Mouse (Mus musculus) intestine, postnatal 0 days (tissue): ENCODE results near the gene Tsga10ip. TPM values are rescaled to one million over a fixed set of nuclear protein-coding genes. Genes with fewer than 3 reads are reported as not detected.
"Not testable (repeated sequence)": the region's sequence is repeated elsewhere in the genome, so short reads cannot be mapped to it uniquely, and the experiment has no call there.

Source experiments
- ATAC-seq: fragments of 200-750 bp; cut with Nextera tagmentation; 2 replicates; pipeline ENCODE4 v1.8.0; 2017; ENCODE audit warnings: mild to moderate bottlenecking, moderate TSS enrichment, moderate library complexity
- H3K27ac ChIP-seq: fragments of 300-500 bp; sonication (generic); 2 replicates; pipeline ENCODE4 v1.5.1; 2014; ENCODE audit warnings: mild to moderate bottlenecking, low read depth, low read length, moderate library complexity
- H3K27me3 ChIP-seq: fragments of 300-500 bp; sonication (generic); replicated peaks from 2 replicates; pipeline ENCODE4 v1.6.1; 2014; ENCODE audit warnings: low read length, mixed read lengths; ENCODE audit not compliant: control insufficient read depth, insufficient read depth
- H3K36me3 ChIP-seq: fragments of 300-500 bp; sonication (generic); 2 replicates; pipeline ENCODE4 v1.6.1; 2014; ENCODE audit warnings: mild to moderate bottlenecking, moderate library complexity; ENCODE audit not compliant: control insufficient read depth, insufficient read depth
- H3K4me1 ChIP-seq: fragments of 300-500 bp; sonication (generic); replicated peaks from 2 replicates; pipeline ENCODE4 v1.6.1; 2014; ENCODE audit warnings: antibody characterized with exemption, low read length, mixed read lengths; ENCODE audit not compliant: control insufficient read depth, insufficient read depth
- H3K4me2 ChIP-seq: fragments of 300-500 bp; sonication (generic); replicated peaks from 2 replicates; pipeline ENCODE4 v1.6.1; 2014; ENCODE audit warnings: low read depth, mild to moderate bottlenecking, moderate library complexity
- H3K4me3 ChIP-seq: fragments of 300-500 bp; sonication (generic); 2 replicates; pipeline ENCODE4 v1.5.1; 2014; ENCODE audit warnings: low read depth, low read length
- H3K9ac ChIP-seq: fragments of 300-500 bp; sonication (generic); 2 replicates; pipeline ENCODE4 v1.6.1; 2014; ENCODE audit warnings: mild to moderate bottlenecking, low read depth, low read length
- H3K9me3 ChIP-seq: fragments of 300-500 bp; sonication (generic); 2 replicates; pipeline ENCODE4 v1.6.1; 2016; ENCODE audit warnings: mixed run types; ENCODE audit not compliant: control insufficient read depth
- CTCF ChIP-seq: sonication (generic); IDR thresholded peaks from 2 replicates; pipeline ENCODE4 v1.5.1; 2016; ENCODE audit warnings: low read depth, mild to moderate bottlenecking, control low read depth, antibody characterized with exemption, moderate library complexity
- WGBS: fragments of 180-500 bp; shearing (Covaris S2); extraction: QIAGEN DNeasy Blood & Tissue Kit; methylation state at CpG from one replicate; pipeline ENCODE4 v1.1.7; 2014; 5-methylcytosine and 5-hydroxymethylcytosine counted together
- polyA plus RNA-seq: library from polyadenylated mRNA; unstranded; fragments of >200 nt; fragmentation: Nextera tagmentation; extraction: Ambion mirVana; gene quantifications from 2 replicates; pipeline ENCODE4 v1.2.1, GENCODE M21; 2015

Tsga10ip gene
- polyA plus RNA-seq, 1 experiment from 2014 or later: 0.27 TPM

DNA sequence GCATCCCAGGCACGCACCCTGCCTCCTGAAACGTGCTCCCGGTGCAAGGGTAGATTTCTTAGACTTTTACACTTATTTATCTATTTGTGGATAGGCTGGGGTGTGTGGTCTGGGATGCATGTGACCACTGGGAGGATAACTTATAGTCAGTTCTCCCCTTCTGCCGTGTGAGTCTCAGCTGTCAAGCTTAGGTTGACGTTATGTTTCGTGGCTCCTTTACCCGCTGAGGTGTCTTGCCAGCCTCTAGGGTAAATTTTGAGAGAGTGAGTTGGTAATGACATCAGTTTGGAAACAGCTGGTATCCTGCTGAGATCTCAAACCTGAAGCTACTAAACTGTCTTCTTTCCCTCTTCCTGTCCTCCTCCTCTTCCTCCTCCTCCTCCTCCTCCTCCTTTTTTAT lies 3.6 kb upstream of the Tsga10ip start:
- ATAC-seq: no peak
- Histone ChIP-seq H3K9me3 (no peaks in the 10 kb centered on the region), H3K9ac (no peak overlapping the region), H3K4me2 (peak overlapping the region; percentile 55), H3K27me3 (no peaks in the 10 kb centered on the region), H3K36me3 (no peaks in the 10 kb centered on the region), H3K4me1 (no peaks in the 10 kb centered on the region), H3K27ac (peak overlapping the region; percentile 60; the same call in 1 of the 2 replicates), H3K4me3 (peak overlapping the region; percentile 27)
- no peak for TF ChIP-seq CTCF
- WGBS: 18% methylated on average over 7 of the region's 7 CpGs

GRCm38 (mm10) chr19:5401073-5401472 lies 1.3 kb downstream of the Tsga10ip start:
- H3K9ac ChIP-seq, H3K27me3 ChIP-seq, H3K4me3 ChIP-seq, H3K36me3 ChIP-seq, ATAC-seq, H3K4me1 ChIP-seq, H3K9me3 ChIP-seq, H3K27ac ChIP-seq, H3K4me2 ChIP-seq: not testable (repeated sequence)
- 73% methylated on average over 4 of the region's 4 CpGs for WGBS

DNA sequence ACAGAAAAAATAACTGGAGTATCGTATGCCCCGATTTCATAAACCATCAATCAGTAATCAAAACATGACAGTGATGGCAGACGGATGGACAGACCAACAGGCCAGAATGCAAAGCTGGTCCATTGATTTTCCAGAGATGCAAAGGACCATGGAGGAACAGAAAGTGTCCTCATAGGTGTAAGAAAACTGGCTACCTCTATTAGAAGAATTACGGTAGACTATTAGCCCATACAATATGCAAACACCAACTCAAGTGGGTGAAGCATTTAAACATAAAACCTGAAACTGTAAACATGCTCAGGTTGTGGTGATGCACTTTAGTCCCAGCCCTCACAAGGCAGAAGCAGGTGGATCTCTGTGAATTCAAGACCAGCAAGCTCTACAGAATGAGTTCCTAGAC lies 7.0 kb downstream of the Tsga10ip start:
- H3K9ac ChIP-seq: no peak overlapping the region
- no peak overlapping the region for H3K4me3 ChIP-seq
- no peaks in the 10 kb centered on the region for H3K27me3 ChIP-seq
- no peaks in the 10 kb centered on the region for H3K4me1 ChIP-seq
- no peaks in the 10 kb centered on the region for H3K9me3 ChIP-seq
- no peak overlapping the region for H3K4me2 ChIP-seq
- 70% methylated on average over 4 of the region's 4 CpGs for WGBS
- H3K36me3 ChIP-seq: no peaks in the 10 kb centered on the region
- ATAC-seq: no peak
- no peak overlapping the region for H3K27ac ChIP-seq
- TF ChIP-seq CTCF: no peak

GRCm38 (mm10) chr19:5394168-5394567 lies 8.2 kb downstream of the Tsga10ip start:
- no peak overlapping the region for H3K27ac ChIP-seq
- ATAC-seq: no peak
- H3K9ac ChIP-seq: no peak overlapping the region
- no peaks in the 10 kb centered on the region for H3K9me3 ChIP-seq
- no peaks in the 10 kb centered on the region for H3K27me3 ChIP-seq
- peaks cover 8% of the 10 kb centered on the region for H3K4me1 ChIP-seq
- no peak overlapping the region for H3K4me2 ChIP-seq
- H3K36me3 ChIP-seq: no peaks in the 10 kb centered on the region
- H3K4me3 ChIP-seq: no peak overlapping the region
- no peak for TF ChIP-seq CTCF
- WGBS: 40% methylated on average over 10 of the region's 10 CpGs

DNA sequence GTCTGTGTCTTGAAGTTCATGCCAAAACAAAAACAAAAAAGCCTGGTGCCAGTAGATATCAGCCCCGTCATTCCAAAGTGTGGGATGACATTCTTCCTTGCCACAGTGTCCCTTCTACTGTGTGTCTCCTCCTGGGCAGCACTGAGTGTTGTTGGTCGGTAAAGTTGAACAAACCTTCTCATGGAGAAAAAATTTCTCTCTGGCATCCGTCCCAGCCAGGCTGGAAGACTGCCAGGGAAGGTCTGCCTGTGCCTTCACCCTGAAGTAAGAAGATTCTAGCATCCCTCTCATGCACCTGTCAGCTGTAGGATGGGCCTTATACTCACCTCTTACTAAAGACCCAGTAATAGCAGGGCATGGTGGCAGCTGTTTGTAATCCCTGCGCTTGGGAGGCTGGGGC lies 9.4 kb downstream of the Tsga10ip start:
- no peak for TF ChIP-seq CTCF
- no peak overlapping the region for H3K27ac ChIP-seq
- no peak overlapping the region for H3K4me2 ChIP-seq

DNA sequence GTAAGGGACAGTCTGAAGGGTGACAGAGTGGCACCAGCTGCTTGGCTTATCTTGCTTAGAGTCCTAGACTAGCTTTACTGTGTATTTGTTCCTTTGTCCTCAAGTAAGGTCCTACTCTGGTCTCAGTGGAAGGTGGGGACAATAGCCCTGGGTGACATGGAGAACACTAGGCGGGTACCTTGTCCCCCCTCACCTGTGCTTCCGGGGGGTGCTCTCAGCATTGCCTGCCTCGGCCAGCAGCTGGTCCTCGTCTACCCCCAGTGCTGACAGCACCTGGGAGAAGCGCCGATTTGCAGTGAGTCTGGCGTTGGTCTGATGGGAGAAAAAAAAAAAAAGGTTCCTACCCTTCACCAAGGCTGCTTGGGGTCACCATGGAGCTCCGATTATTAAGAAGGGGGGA lies 11.9 kb downstream of the Tsga10ip start:
- Histone ChIP-seq H3K36me3 (peaks cover 4% of the 10 kb centered on the region; the same call in 1 of the 2 replicates), H3K9me3 (no peaks in the 10 kb centered on the region), H3K9ac (peak overlapping the region; percentile 55; the same call in 1 of the 2 replicates), H3K4me2 (peak overlapping the region; percentile 64), H3K27me3 (no peaks in the 10 kb centered on the region), H3K4me1 (peaks cover 8% of the 10 kb centered on the region), H3K4me3 (peak overlapping the region; percentile 93), H3K27ac (0 out of 2 replicates have a peak overlapping the region, but pooled peaks have one; percentile 83)
- WGBS: 60% methylated on average over 8 of the region's 8 CpGs
- no peak for ATAC-seq
- TF ChIP-seq CTCF: no peak

More for the DNA sequence above, 9.4 kb downstream of the Tsga10ip start:
- Histone ChIP-seq H3K9me3 (no peaks in the 10 kb centered on the region), H3K27me3 (no peaks in the 10 kb centered on the region), H3K9ac (no peak overlapping the region), H3K4me3 (no peak overlapping the region), H3K36me3 (no peaks in the 10 kb centered on the region), H3K4me1 (peaks cover 8% of the 10 kb centered on the region)
- ATAC-seq: no peak
- 55% methylated on average over 4 of the region's 4 CpGs for WGBS

GRCm38 (mm10) chr19:5389647-5390046 lies 12.7 kb downstream of the Tsga10ip start:
- no peaks in the 10 kb centered on the region for H3K27me3 ChIP-seq
- peak overlapping the region; percentile 83 for H3K27ac ChIP-seq
- peaks cover 8% of the 10 kb centered on the region for H3K4me1 ChIP-seq
- peak overlapping the region; percentile 64 for H3K4me2 ChIP-seq
- peak; percentile 29; the same call in 1 of the 2 replicates for ATAC-seq
- no peaks in the 10 kb centered on the region for H3K9me3 ChIP-seq
- no peak for TF ChIP-seq CTCF
- WGBS: 13% methylated on average over 12 of the region's 12 CpGs
- H3K9ac ChIP-seq: peak overlapping the region; percentile 55
- H3K36me3 ChIP-seq: peaks cover 12% of the 10 kb centered on the region
- H3K4me3 ChIP-seq: peak overlapping the region; percentile 93
